Mouse (Mus musculus) stomach, embryonic 15.5 days (tissue): ENCODE measurements around the gene Gm20388. TPM values are rescaled to one million over a fixed set of nuclear protein-coding genes. Genes with fewer than 3 reads are reported as not detected.

ENCODE experiments used
- ATAC-seq: fragments of 200-750 bp; cut with Nextera tagmentation; 2 replicates; pipeline ENCODE4 v1.8.0; 2017; ENCODE audit warnings: low read depth, moderate number of reproducible peaks, moderate TSS enrichment; ENCODE audit not compliant: insufficient read depth, low FRiP score
- H3K27ac ChIP-seq: fragments of 300-500 bp; sonication (generic); 2 replicates; pipeline ENCODE4 v1.5.1; 2015; ENCODE audit warnings: mild to moderate bottlenecking, inconsistent platforms
- H3K27me3 ChIP-seq: fragments of 300-500 bp; sonication (generic); replicated peaks from 2 replicates; pipeline ENCODE4 v1.6.1; 2015; ENCODE audit warnings: inconsistent platforms
- H3K36me3 ChIP-seq: fragments of 300-500 bp; sonication (generic); 2 replicates; pipeline ENCODE4 v1.6.1; 2015; ENCODE audit warnings: inconsistent platforms
- H3K4me1 ChIP-seq: fragments of 300-500 bp; sonication (generic); 2 replicates; pipeline ENCODE4 v1.6.1; 2015; ENCODE audit warnings: inconsistent platforms
- H3K4me2 ChIP-seq: fragments of 300-500 bp; sonication (generic); 2 replicates; pipeline ENCODE4 v1.6.1; 2015; ENCODE audit warnings: mild to moderate bottlenecking, inconsistent platforms
- H3K4me3 ChIP-seq: fragments of 300-500 bp; sonication (generic); replicated peaks from 2 replicates; pipeline ENCODE4 v1.5.1; 2015; ENCODE audit warnings: inconsistent platforms
- H3K9ac ChIP-seq: fragments of 300-500 bp; sonication (generic); 2 replicates; pipeline ENCODE4 v1.6.1; 2015; ENCODE audit warnings: inconsistent platforms
- H3K9me3 ChIP-seq: fragments of 300-500 bp; sonication (generic); 2 replicates; pipeline ENCODE4 v1.6.1; 2016; ENCODE audit warnings: inconsistent platforms
- WGBS: fragments of 180-500 bp; shearing (Covaris S2); methylation state at CpG from one replicate; pipeline ENCODE4 v1.1.7; 2015; 5-methylcytosine and 5-hydroxymethylcytosine counted together
- polyA plus RNA-seq: library from polyadenylated mRNA; unstranded; fragments of >200 nt; fragmentation: Nextera tagmentation; extraction: Ambion mirVana; gene quantifications from 2 replicates; pipeline ENCODE4 v1.2.1, GENCODE M21; 2015

Gene Gm20388
- polyA plus RNA-seq, 1 experiment from 2014 or later, result not detected

DNA sequence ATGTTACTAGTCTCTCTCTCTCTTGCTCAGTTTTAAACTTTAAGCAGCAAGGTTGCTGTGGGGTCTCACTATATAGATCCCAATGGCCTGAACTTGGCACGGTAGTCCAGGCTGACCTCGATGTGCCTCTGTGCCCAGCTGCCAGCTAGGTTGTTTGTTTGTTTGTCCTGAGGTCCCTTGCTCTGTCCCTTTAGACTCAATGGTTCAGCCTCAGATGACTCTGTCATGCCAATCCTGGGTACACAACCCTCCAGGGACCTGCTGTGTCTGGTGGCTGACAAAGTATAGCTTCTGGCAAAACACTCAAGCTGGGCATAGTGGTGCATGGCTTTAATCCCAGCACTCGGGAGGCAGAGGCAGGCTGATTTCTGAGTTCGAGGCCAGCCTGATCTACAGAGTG is 337.8 kb downstream of the Gm20388 start:
- H3K4me1 ChIP-seq, result peaks cover 25% of the 10 kb centered on the region
- WGBS, result 91% methylated on average over 4 of the region's 4 CpGs
- H3K4me3 ChIP-seq, result no peak overlapping the region
- H3K9me3 ChIP-seq, result no peaks in the 10 kb centered on the region
- H3K4me2 ChIP-seq, result no peak overlapping the region
- H3K27ac ChIP-seq, result no peak overlapping the region
- H3K9ac ChIP-seq, result no peak overlapping the region
- ATAC-seq, result no peak
- H3K36me3 ChIP-seq, result no peaks in the 10 kb centered on the region
- H3K27me3 ChIP-seq, result no peaks in the 10 kb centered on the region

DNA sequence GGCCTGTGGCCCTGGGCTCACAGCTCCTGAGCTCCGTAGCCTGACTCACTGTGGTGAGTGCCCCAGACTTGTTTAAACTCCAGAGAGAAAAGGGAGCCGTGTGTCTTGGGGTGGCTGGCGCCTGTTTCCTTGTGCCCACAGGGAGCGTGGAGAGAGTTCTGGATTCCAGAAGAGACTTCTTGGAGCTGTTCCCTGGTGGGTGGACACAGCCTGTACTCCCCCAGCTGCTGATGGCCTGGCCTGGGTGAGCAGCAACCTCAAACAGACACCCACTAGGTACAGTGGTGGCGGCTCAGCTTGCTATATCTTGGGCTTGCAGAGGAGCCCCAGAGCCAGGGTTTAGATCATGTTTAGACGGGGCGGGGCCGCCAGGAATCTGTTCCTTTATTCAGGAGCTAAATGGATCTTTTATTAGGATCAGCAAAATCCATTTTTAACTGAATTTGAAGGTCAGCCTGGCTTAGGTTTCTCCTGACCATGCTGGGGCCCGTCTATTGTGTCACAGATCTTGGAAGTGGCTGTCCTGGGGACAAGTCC is 339.2 kb downstream of the Gm20388 start:
- Histone ChIP-seq H3K9me3 (no peaks in the 10 kb centered on the region), H3K4me1 (peaks cover 29% of the 10 kb centered on the region), H3K27ac (no peak overlapping the region; the same call in 1 of the 2 replicates), H3K36me3 (no peaks in the 10 kb centered on the region), H3K4me2 (no peak overlapping the region), H3K4me3 (no peak overlapping the region), H3K27me3 (no peaks in the 10 kb centered on the region), H3K9ac (no peak overlapping the region)
- ATAC-seq, result no peak
- 64% methylated on average over 9 of the region's 9 CpGs for WGBS

DNA sequence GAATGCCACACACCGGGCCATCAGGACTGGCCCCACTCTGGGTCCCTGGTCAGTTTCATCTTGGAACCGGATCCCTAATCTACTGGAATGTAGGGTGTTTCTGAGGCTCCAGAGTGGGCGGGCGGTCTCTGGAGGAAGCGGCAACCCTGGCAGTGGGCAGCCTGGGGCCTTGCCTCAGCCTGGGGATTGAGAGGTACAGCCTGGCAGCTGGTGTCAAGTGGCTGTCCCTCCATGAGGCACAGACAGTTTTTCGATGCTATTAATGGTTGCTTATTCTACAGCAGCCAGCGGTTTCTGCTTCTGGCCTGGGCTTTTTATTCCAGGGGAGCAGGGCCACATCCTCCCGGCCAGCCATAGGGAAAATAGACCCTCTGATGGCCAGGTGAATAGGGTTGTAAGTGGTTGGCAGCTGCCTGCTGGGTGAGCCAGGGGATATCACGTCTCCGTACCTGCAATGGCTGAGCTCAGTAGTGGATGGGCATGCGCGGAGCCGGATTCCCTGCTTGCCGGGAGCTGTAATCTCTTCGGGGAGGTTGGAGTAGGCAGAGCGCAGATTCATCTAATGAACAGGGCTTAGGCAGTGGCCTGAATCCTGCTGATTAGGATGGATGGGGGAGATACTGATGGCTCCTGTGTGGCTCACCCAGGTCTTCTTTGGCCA is 340.2 kb downstream of the Gm20388 start:
- no peak overlapping the region for H3K4me2 ChIP-seq
- no peak for ATAC-seq
- peak overlapping the region; percentile 75 for H3K27ac ChIP-seq
- WGBS, result 70% methylated on average over 16 of the region's 16 CpGs
- H3K4me3 ChIP-seq, result no peak overlapping the region
- H3K9me3 ChIP-seq, result no peaks in the 10 kb centered on the region
- H3K9ac ChIP-seq, result no peak overlapping the region
- no peaks in the 10 kb centered on the region for H3K27me3 ChIP-seq
- peaks cover 29% of the 10 kb centered on the region for H3K4me1 ChIP-seq
- no peaks in the 10 kb centered on the region for H3K36me3 ChIP-seq

DNA sequence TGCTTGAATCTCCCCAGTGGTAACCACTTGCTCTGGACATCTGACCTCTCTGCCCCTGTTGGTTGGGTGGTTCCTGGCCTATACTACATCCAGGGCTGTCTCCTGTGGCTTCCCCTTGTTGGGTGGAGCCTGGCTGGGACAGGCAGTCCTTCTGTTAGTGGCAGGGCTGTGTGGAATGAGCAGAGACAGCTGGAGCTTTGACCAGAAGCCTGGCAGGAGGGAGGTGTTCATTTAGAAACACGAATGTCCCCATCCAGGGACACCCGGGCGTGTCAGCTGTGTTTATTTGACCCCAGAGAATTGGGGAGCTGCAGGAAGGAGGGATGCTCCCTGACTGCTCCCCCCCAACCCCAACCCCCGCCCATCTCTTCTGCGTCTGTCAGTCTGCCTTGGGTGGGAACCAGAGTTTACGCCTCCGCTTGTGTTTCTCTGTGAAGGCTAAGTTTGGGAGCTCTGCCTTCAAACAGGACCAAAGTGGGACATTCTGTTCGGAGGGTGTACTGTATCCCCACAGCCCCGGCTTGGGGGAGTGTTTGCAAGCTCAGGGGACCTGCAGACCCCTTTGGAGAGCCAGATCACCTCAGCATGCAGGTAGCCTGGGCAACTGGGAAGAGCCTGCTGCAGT is 340.9 kb downstream of the Gm20388 start:
- Histone ChIP-seq H3K36me3 (no peaks in the 10 kb centered on the region), H3K27me3 (no peaks in the 10 kb centered on the region), H3K4me3 (no peak overlapping the region), H3K9ac (no peak overlapping the region), H3K4me2 (no peak overlapping the region), H3K9me3 (no peaks in the 10 kb centered on the region), H3K4me1 (peaks cover 29% of the 10 kb centered on the region), H3K27ac (peak overlapping the region; percentile 75)
- WGBS, result 41% methylated on average over 9 of the region's 9 CpGs
- ATAC-seq, result no peak

DNA sequence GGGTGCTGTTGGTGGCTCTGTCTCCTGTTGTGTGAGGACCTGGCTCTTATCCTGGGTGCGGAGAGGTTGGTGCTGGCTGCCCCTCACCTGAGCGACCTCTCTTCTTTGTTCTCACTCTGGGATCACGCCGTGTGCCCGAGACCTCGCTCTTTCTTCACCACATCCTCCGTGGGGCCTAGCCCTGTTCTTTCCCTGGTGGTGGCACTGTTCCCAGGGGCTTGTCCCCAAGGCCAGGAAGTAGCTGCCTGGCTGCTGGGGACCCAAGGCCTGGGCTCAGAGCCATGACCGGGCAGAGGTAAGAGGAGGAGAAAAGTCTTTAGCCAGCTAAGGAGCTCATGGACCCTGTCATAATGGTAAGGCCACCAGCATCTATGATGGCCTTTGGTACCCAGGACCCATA is 343.0 kb downstream of the Gm20388 start:
- Histone ChIP-seq H3K27ac (no peak overlapping the region), H3K4me1 (peaks cover 37% of the 10 kb centered on the region), H3K4me2 (no peak overlapping the region), H3K9me3 (no peaks in the 10 kb centered on the region), H3K27me3 (no peaks in the 10 kb centered on the region), H3K36me3 (no peaks in the 10 kb centered on the region), H3K4me3 (no peak overlapping the region), H3K9ac (no peak overlapping the region)
- 90% methylated on average over 8 of the region's 8 CpGs for WGBS
- ATAC-seq, result no peak

DNA sequence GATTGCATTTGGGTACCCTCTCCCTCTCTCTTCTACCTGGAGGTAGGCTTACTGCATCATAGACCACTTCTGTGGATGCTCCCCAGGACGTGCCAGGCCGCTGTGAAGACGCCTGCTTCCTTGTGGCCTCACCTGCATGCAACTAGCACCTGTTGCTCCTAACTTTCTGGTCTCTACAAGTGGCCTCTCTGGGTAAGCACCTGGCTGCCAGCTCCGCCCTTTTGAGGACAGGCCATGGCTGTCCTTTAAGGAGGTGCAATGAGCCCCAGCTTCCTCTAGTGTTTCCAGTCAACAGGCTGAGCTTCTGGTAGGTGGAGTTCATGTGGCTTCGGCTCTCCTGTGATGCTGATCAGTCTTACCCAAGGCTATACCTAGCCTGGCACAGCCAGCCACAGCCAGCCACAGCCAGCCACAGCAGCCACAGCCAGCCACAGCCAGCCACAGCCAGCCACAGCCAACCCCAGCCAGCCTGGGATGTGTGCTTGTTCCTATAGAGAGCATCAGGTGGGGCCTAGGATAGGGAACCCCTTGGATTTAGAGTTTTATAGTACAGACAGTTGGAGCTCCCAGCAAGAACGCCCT is 344.9 kb downstream of the Gm20388 start:
- Histone ChIP-seq H3K4me2 (no peak overlapping the region), H3K9ac (no peak overlapping the region), H3K4me1 (peaks cover 36% of the 10 kb centered on the region), H3K36me3 (no peaks in the 10 kb centered on the region), H3K9me3 (no peaks in the 10 kb centered on the region), H3K27ac (no peak overlapping the region), H3K27me3 (no peaks in the 10 kb centered on the region), H3K4me3 (no peak overlapping the region)
- ATAC-seq, result no peak
- 83% methylated on average over 6 of the region's 6 CpGs for WGBS

DNA sequence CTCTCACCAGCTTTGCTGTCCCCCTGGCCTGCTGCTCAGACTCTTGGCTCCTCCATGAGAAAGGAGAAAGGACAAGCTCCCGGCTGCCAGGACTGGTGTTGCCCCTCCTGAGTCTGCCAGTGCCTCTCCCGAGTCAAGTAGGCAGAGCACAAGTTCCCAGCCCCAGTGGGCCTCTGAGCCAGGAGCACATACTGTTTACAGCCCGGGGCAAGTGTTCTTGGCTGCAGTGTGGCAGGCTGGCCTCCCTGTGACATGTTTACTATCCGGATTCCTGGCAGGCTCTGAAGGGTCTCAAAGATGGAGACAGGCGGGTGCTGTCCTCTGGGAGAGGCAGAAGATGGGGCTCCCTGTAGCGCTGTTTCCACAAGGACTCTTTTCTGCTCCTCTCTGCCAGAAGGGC is 346.3 kb downstream of the Gm20388 start:
- Histone ChIP-seq H3K4me2 (no peak overlapping the region), H3K4me3 (no peak overlapping the region), H3K9ac (no peak overlapping the region), H3K4me1 (peaks cover 36% of the 10 kb centered on the region), H3K27ac (peak overlapping the region; percentile 55; the same call in 1 of the 2 replicates), H3K9me3 (no peaks in the 10 kb centered on the region), H3K27me3 (no peaks in the 10 kb centered on the region), H3K36me3 (no peaks in the 10 kb centered on the region)
- WGBS, result 33% methylated on average over 6 of the region's 6 CpGs
- ATAC-seq, result no peak

DNA sequence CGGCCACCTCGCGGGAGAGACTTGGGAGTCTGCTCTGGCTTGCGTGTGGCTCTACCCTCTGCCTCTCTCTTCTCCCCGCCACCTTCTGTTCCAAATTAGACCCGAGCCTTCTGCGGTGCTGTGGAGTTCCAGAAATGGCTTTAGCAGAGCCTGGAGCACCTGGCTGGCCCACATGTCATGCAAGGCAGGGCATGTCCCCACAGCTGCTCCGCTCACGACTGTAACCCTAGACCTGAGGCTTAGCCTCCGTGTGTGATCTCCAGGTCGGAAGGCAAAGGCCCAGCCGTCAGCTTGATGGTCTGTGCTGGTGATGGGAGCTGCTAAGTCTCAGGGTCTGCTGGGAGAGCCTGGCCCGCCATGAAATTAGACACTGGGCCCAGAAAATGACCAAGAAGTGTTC is 348.6 kb downstream of the Gm20388 start:
- Histone ChIP-seq H3K9ac (no peak overlapping the region), H3K27me3 (no peaks in the 10 kb centered on the region), H3K4me2 (no peak overlapping the region), H3K9me3 (no peaks in the 10 kb centered on the region), H3K4me1 (peaks cover 49% of the 10 kb centered on the region), H3K27ac (no peak overlapping the region), H3K36me3 (no peaks in the 10 kb centered on the region), H3K4me3 (no peak overlapping the region)
- WGBS, result 81% methylated on average over 13 of the region's 13 CpGs
- no peak for ATAC-seq

DNA sequence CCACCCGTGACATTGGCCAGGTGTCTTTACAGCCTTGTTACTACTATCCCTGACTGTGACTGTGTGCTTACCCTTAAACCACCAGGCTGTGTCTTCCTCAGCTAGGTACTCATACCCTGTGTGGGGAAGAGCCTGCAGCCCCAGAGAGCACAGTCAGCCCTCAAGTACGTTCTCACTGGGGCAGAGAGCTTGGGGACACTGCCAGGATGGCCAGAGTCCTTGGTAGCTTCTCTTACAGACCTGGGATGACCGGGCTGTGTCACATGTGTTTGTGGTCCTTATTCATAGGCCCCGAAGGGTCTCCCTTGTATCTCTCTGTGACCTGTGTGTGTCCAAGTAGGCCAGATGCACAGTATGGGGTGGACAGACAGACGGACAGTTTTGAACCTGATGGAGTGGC is 350.0 kb downstream of the Gm20388 start:
- no peaks in the 10 kb centered on the region for H3K36me3 ChIP-seq
- H3K27ac ChIP-seq, result peak overlapping the region; percentile 75
- no peak overlapping the region for H3K4me3 ChIP-seq
- peaks cover 59% of the 10 kb centered on the region for H3K4me1 ChIP-seq
- no peak for ATAC-seq
- H3K9me3 ChIP-seq, result no peaks in the 10 kb centered on the region
- no peaks in the 10 kb centered on the region for H3K27me3 ChIP-seq
- 72% methylated on average over 5 of the region's 5 CpGs for WGBS
- H3K9ac ChIP-seq, result no peak overlapping the region
- peak overlapping the region; percentile 23; the same call in 1 of the 2 replicates for H3K4me2 ChIP-seq

DNA sequence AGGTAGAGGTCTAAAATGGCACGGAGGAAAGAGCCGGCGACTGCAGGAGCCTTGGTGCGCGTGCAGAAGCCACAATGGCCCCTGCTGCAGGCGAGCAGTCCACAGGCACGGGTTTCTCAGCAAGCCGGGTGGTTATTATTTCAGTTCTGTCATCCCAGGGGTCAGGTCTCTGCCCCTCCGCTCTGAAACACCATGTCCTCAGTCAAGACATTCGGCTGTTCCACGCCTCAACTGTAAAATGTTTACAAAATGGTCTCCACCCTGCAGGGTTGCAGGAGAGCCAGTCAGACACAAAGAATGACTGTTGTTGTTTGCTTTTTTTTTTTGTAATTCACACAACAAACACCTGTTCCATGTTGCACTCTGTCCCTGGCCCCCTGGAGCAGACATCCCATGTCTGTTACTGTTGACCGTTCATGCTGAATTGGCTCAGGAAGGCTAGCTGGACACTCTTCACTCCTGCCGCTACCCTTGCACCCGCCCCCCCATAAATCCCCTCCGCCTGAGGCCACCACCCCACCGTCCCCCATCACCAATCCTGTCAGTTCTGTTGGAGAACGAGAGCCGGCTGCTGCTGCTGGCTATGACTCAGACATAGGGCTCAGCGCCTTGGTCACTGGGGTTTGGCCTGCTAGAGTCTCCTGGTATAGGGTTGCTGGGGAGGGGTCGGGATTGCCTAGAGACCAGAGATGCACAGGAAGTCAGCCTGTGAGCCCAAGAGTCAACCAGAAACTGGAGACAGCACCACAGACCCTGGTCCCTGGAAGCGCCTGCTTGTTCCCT is 350.9 kb downstream of the Gm20388 start:
- ATAC-seq, result no peak; the same call in 1 of the 2 replicates
- Histone ChIP-seq H3K36me3 (no peaks in the 10 kb centered on the region), H3K4me1 (peaks cover 67% of the 10 kb centered on the region), H3K9ac (no peak overlapping the region), H3K27ac (peak overlapping the region; percentile 75), H3K27me3 (no peaks in the 10 kb centered on the region), H3K4me3 (no peak overlapping the region), H3K4me2 (peak overlapping the region; percentile 23), H3K9me3 (no peaks in the 10 kb centered on the region)
- 23% methylated on average over 21 of the region's 21 CpGs for WGBS

DNA sequence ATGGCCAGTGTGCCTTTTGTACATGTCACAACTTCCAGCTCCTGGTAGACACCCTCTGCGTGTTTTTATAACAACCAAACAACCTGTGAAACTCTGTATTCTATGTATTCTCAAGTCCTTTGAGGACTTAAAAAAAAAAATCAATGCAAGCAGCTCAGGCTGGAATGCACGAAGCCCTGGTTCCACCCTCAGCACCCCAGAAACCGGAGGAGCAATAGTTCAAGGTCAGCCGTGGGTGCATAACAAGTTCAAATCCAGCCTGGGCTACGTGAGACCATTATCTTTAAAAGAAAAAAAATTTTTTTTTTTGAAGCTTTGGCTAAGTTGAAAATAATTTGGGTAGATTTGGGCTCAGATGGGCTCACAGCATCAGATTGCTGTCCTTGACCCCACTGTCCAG is 353.2 kb downstream of the Gm20388 start:
- 81% methylated on average over 5 of the region's 5 CpGs for WGBS
- Histone ChIP-seq H3K9me3 (no peaks in the 10 kb centered on the region), H3K36me3 (no peaks in the 10 kb centered on the region), H3K27me3 (no peaks in the 10 kb centered on the region), H3K4me2 (no peak overlapping the region), H3K4me1 (peaks cover 76% of the 10 kb centered on the region), H3K4me3 (no peak overlapping the region), H3K27ac (peak overlapping the region; percentile 91), H3K9ac (no peak overlapping the region)
- no peak for ATAC-seq
